Mouse (Mus musculus): ENCODE measurements at regions not wholly inside any gene's neighbourhood (a gene's known extent, or its start where the extent isn't known, plus 50 kb on each side); places are given as distances from the start of the nearest gene placed in this dataset.

DNA sequence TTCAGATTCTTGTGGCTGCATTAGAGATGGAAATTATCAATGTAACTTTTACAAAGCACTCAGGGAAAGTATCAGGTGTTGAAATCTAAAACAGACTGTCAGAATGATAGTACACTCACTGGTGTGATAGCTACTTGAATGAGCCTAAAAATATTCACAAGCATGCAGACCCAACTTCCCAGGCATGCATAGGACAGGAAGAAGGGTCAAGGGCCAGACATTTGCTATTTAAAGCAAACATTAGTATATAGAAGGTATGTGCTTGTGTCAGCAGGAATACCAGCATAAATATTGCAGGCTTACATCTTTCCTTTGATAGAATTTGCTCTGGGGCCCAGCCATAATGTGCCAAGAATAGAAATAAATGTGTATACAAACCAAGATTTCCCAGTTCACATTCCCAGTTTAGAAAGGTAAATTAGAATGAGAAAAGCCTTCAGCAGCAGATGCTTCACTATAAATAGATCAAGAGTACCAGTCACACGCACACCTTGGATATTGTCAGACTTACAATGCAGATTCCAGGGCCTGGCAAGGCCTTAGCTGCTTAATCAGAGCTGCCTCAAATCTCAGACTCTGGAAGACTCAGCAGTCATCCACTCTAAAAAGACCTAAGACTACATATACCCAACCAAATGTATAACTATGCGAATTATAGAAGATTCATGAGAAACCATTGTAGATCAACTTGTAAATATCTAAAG, 55.7 kb upstream of the Ano5 start:
- no peak for TF ChIP-seq POLR2AphosphoS5 (IDR thresholded peaks at IDR 0.05; ENCODE audit: borderline replicate concordance, low read depth, low read length)
- no peak for TF ChIP-seq POLR2A (IDR thresholded peaks at IDR 0.05; ENCODE audit: control insufficient read depth in 1 of 2, insufficient read depth in 1 of 2, low read depth in 1 of 2, low read length in 2 of 2, poor library complexity in 1 of 2)
- no peak for TF ChIP-seq CTCF (IDR thresholded peaks at IDR 0.05 in 2 of 3, conservative IDR thresholded peaks at IDR 0.05 in 1 of 3; ENCODE audit: control insufficient read depth in 1 of 3, insufficient read depth in 1 of 3, low read depth in 2 of 3, low read length in 3 of 3, poor library complexity in 1 of 3, severe bottlenecking in 1 of 3)
- TF ChIP-seq USF1 (IDR thresholded peaks at IDR 0.05; ENCODE audit: low read depth, low read length): no peak
- TF ChIP-seq MEF2A (IDR thresholded peaks at IDR 0.05; ENCODE audit: extremely low read depth, insufficient replicate concordance, low read depth, low read length, poor library complexity, severe bottlenecking): no peak
- no peak for TF ChIP-seq E2F4 (IDR thresholded peaks at IDR 0.05; ENCODE audit: borderline replicate concordance, low read depth, low read length)
- TF ChIP-seq ZNF384 (IDR thresholded peaks at IDR 0.05; ENCODE audit: low read depth, low read length): no peak
- TF ChIP-seq RAD21 (IDR thresholded peaks at IDR 0.05; ENCODE audit: low read depth, low read length): no peak
- TF ChIP-seq GATA1 (IDR thresholded peaks at IDR 0.05; ENCODE audit: low read depth, low read length): no peak
- TF ChIP-seq MAFK (IDR thresholded peaks at IDR 0.05; ENCODE audit: borderline replicate concordance, low read depth, low read length): no peak
- no peak for TF ChIP-seq UBTF (IDR thresholded peaks at IDR 0.05; ENCODE audit: borderline replicate concordance, insufficient read depth, low read depth, low read length)

Data from MEL (cell line).